Mouse (Mus musculus) testis, adult 2 months (tissue): ENCODE measurements around the gene Mks1.

ENCODE experiments used
- CTCF ChIP-seq: fragments of 200-500 bp; IDR thresholded peaks from 2 replicates; pipeline ENCODE4 v1.5.1; 2012; ENCODE audit warnings: low read depth, mild to moderate bottlenecking, inconsistent platforms, low read length, moderate library complexity; ENCODE audit not compliant: control insufficient read depth, insufficient read depth, insufficient replicate concordance
- POLR2A ChIP-seq: fragments of 200-500 bp; IDR thresholded peaks from 2 replicates; pipeline ENCODE4 v1.6.1; 2012; ENCODE audit warnings: low read depth, mild to moderate bottlenecking, inconsistent platforms, low read length, moderate library complexity; ENCODE audit not compliant: control insufficient read depth

GRCm38 (mm10) chr11:87811396-87811795 is 41.6 kb upstream of the Mks1 start:
- TF ChIP-seq POLR2A, result no peak
- TF ChIP-seq CTCF, result no peak
